Mouse (Mus musculus) forebrain, postnatal 0 days (tissue): Measurements from ENCODE around the gene Ppt1. TPM values are rescaled to one million over a fixed set of nuclear protein-coding genes. Genes with fewer than 3 reads are reported as not detected.

Source experiments
- ATAC-seq: fragments of 200-750 bp; cut with Nextera tagmentation; 2 replicates; pipeline ENCODE4 v1.8.0; 2017; ENCODE audit warnings: mild to moderate bottlenecking, moderate library complexity
- DNase-seq: peaks from one replicate; pipeline ENCODE4 v3.0.0-alpha.2; 2015
- H3K27ac ChIP-seq: fragments of 300-500 bp; sonication (generic); 2 replicates; pipeline ENCODE4 v1.5.1; 2014; ENCODE audit warnings: low read depth, mild to moderate bottlenecking, antibody characterized with exemption, low read length, moderate library complexity, mixed read lengths
- H3K27me3 ChIP-seq: fragments of 300-500 bp; sonication (generic); 2 replicates; pipeline ENCODE4 v1.6.1; 2014; ENCODE audit warnings: mild to moderate bottlenecking, low read length, mixed read lengths; ENCODE audit not compliant: insufficient read depth
- H3K36me3 ChIP-seq: fragments of 300-500 bp; sonication (generic); 2 replicates; pipeline ENCODE4 v1.6.1; 2014; ENCODE audit warnings: mild to moderate bottlenecking, moderate library complexity; ENCODE audit not compliant: insufficient read depth
- H3K4me1 ChIP-seq: fragments of 300-500 bp; sonication (generic); 2 replicates; pipeline ENCODE4 v1.6.1; 2014; ENCODE audit warnings: antibody characterized with exemption; ENCODE audit not compliant: insufficient read depth
- H3K4me2 ChIP-seq: fragments of 300-500 bp; sonication (generic); 2 replicates; pipeline ENCODE4 v1.6.1; 2014; ENCODE audit warnings: low read depth, mild to moderate bottlenecking, moderate library complexity
- H3K4me3 ChIP-seq: fragments of 300-500 bp; sonication (generic); 2 replicates; pipeline ENCODE4 v1.5.1; 2014; ENCODE audit warnings: low read depth, low read length, mixed read lengths
- H3K9ac ChIP-seq: fragments of 300-500 bp; sonication (generic); 2 replicates; pipeline ENCODE4 v1.6.1; 2014; ENCODE audit warnings: mild to moderate bottlenecking
- H3K9me3 ChIP-seq: fragments of 300-500 bp; sonication (generic); 2 replicates; pipeline ENCODE4 v1.6.1; 2016; ENCODE audit warnings: low read length
- CTCF ChIP-seq: sonication (generic); IDR thresholded peaks from 2 replicates; pipeline ENCODE4 v1.5.1; 2016; ENCODE audit warnings: antibody characterized with exemption, control low read depth, low read depth
- WGBS: fragments of 180-500 bp; shearing (Covaris S2); extraction: QIAGEN DNeasy Blood & Tissue Kit; methylation state at CpG from one replicate; pipeline ENCODE4 v1.1.7; 2014; 5-methylcytosine and 5-hydroxymethylcytosine counted together
- polyA plus RNA-seq: library from polyadenylated mRNA; unstranded; fragments of >200 nt; fragmentation: Nextera tagmentation; extraction: Ambion mirVana; gene quantifications from 2 replicates; pipeline ENCODE4 v1.2.1, GENCODE M21; 2015
- total RNA-seq: library from RNA; depleted of rRNA; stranded (reverse); fragments of >200 nt; gene quantifications from 2 replicates; pipeline ENCODE4 v1.2.3, GENCODE M21; 2014

The Ppt1 gene
- total and polyA plus RNA-seq, 2 experiments from 2014 or later: 53.8 to 68.7 TPM

GRCm38 (mm10) chr4:122887336-122887735 lies 51.3 kb downstream of the Ppt1 start:
- no peak overlapping the region for H3K4me3 ChIP-seq
- no peaks in the 10 kb centered on the region for H3K36me3 ChIP-seq
- WGBS: 74% methylated on average over 2 of the region's 2 CpGs
- H3K27me3 ChIP-seq: no peaks in the 10 kb centered on the region
- TF ChIP-seq CTCF: no peak
- no peak for ATAC-seq
- H3K4me2 ChIP-seq: peak overlapping the region; percentile 68
- peaks cover 12% of the 10 kb centered on the region; the same call in 1 of the 2 replicates for H3K4me1 ChIP-seq
- peak overlapping the region; percentile 87; the same call in 1 of the 2 replicates for H3K9ac ChIP-seq
- peak overlapping the region; percentile 100 for H3K27ac ChIP-seq
- no peaks in the 10 kb centered on the region for H3K9me3 ChIP-seq
- no peak for DNase-seq

- no peaks in the 10 kb centered on the region for H3K27me3 ChIP-seq
- no peaks in the 10 kb centered on the region for H3K36me3 ChIP-seq
- H3K4me2 ChIP-seq: peak overlapping the region; percentile 16
- H3K9ac ChIP-seq: no peak overlapping the region
- TF ChIP-seq CTCF: no peak
- 14% methylated on average over 3 of the region's 3 CpGs for WGBS
- ATAC-seq (peak; percentile 77), DNase-seq (peak; percentile 93)
- H3K4me3 ChIP-seq: no peak overlapping the region
- H3K27ac ChIP-seq: peak overlapping the region; percentile 68
- H3K9me3 ChIP-seq: no peaks in the 10 kb centered on the region
- no peaks in the 10 kb centered on the region for H3K4me1 ChIP-seq
These were observed 54.9 kb downstream of the Ppt1 start for GRCm38 (mm10) chr4:122890881-122891481.

GRCm38 (mm10) chr4:122891597-122891996 lies 55.6 kb downstream of the Ppt1 start:
- DNase-seq: peak; percentile 40
- no peak for TF ChIP-seq CTCF
- 16% methylated on average over 1 of the region's 1 CpGs for WGBS

GRCm38 (mm10) chr4:122892157-122892556 lies 56.1 kb downstream of the Ppt1 start:
- Histone ChIP-seq H3K4me1 (no peaks in the 10 kb centered on the region), H3K9ac (no peak overlapping the region), H3K9me3 (no peaks in the 10 kb centered on the region), H3K4me3 (no peak overlapping the region), H3K27me3 (no peaks in the 10 kb centered on the region), H3K27ac (no peak overlapping the region), H3K36me3 (no peaks in the 10 kb centered on the region), H3K4me2 (no peak overlapping the region)
- ATAC-seq: no peak
- no peak for TF ChIP-seq CTCF
- 68% methylated on average over 5 of the region's 5 CpGs for WGBS
- no peak for DNase-seq

More at GRCm38 (mm10) chr4:122891597-122891996, 55.6 kb downstream of the Ppt1 start:
- no peaks in the 10 kb centered on the region for H3K36me3 ChIP-seq
- H3K9me3 ChIP-seq: no peaks in the 10 kb centered on the region
- H3K27me3 ChIP-seq: no peaks in the 10 kb centered on the region
- no peak overlapping the region for H3K4me3 ChIP-seq
- no peaks in the 10 kb centered on the region for H3K4me1 ChIP-seq
- H3K27ac ChIP-seq: peak overlapping the region; percentile 68
- H3K9ac ChIP-seq: no peak overlapping the region
- ATAC-seq: no peak
- peak overlapping the region; percentile 16; the same call in 1 of the 2 replicates for H3K4me2 ChIP-seq

- ATAC-seq (no peak), DNase-seq (no peak)
- Histone ChIP-seq H3K36me3 (no peaks in the 10 kb centered on the region), H3K4me1 (no peaks in the 10 kb centered on the region), H3K9me3 (no peaks in the 10 kb centered on the region), H3K27me3 (no peaks in the 10 kb centered on the region), H3K4me2 (no peak overlapping the region), H3K27ac (no peak overlapping the region), H3K4me3 (no peak overlapping the region), H3K9ac (no peak overlapping the region)
- no peak for TF ChIP-seq CTCF
- WGBS: 78% methylated on average over 4 of the region's 4 CpGs
These were observed 61.7 kb downstream of the Ppt1 start for GRCm38 (mm10) chr4:122897750-122898149.

GRCm38 (mm10) chr4:122898313-122898712 lies 62.3 kb downstream of the Ppt1 start:
- DNase-seq: peak; percentile 86
- Histone ChIP-seq H3K4me3 (no peak overlapping the region), H3K27me3 (no peaks in the 10 kb centered on the region), H3K36me3 (no peaks in the 10 kb centered on the region), H3K27ac (no peak overlapping the region), H3K4me1 (no peaks in the 10 kb centered on the region), H3K9me3 (no peaks in the 10 kb centered on the region), H3K4me2 (no peak overlapping the region), H3K9ac (no peak overlapping the region)
- TF ChIP-seq CTCF: peak; percentile 82
- WGBS: 14% methylated on average over 5 of the region's 5 CpGs
- ATAC-seq: peak; percentile 70

- WGBS: 26% methylated on average over 6 of the region's 6 CpGs
- H3K4me1 ChIP-seq: no peaks in the 10 kb centered on the region
- H3K9me3 ChIP-seq: no peaks in the 10 kb centered on the region
- H3K9ac ChIP-seq: no peak overlapping the region
- no peaks in the 10 kb centered on the region for H3K27me3 ChIP-seq
- TF ChIP-seq CTCF: peak; percentile 30; the same call in 1 of the 2 replicates
- H3K36me3 ChIP-seq: no peaks in the 10 kb centered on the region
- no peak for ATAC-seq
- no peak overlapping the region for H3K27ac ChIP-seq
- H3K4me2 ChIP-seq: no peak overlapping the region
- no peak overlapping the region for H3K4me3 ChIP-seq
- DNase-seq: no peak
These were observed 66.1 kb downstream of the Ppt1 start for GRCm38 (mm10) chr4:122902156-122902555.
